8 mouse cellular contexts compared by ENCODE assay signal in the genomic region with DNA sequence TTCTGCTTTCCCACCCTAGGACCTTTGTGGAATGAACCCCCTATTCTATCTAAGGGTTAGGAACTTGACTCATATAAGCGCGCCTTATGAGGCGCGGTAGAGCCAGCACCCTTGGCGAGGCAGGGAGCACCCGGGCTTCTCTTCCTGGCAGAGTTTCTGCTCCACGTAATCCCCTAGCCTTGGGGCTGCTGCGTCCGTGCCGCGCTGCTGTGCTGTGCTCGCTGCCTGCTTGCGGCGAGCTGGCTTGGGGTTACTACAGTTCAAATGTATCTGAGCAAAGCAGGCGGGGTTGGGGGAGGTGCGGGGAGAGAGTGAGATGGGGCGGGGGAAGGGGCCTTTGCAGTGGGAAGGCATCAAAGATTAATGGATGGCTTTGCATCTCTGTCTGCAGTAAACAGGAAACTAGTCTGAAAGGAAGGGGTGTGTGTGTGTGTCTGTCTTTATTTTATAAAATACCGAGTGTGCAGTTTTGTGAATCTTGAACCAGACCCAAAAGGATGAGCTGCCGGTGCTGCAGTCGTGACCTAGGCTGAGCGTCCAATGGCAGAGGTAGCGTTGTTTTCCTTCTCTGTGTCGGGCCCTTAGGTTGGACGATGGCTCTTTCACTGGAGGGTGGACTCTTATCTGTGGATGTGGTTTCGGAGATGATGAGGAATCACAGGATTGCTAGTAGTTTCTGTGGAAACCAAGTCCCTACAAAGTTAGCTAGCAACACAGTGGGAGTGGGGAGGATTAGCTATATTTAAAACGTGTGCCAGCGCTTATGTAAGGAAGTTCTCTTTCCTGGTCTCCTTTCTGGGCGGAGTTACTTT. TPM values are rescaled to one million over a fixed set of nuclear protein-coding genes. Genes with fewer than 3 reads are reported as not detected.
DNase-seq lines count a peak whose midpoint lies in the region; ATAC-seq lines count a peak whose summit lies in the region.

No protein-coding gene starts in this region.

- DNase-seq in CD4-positive helper T cell, adult 2 months (ENCODE audit: low read depth, low spot score): peak; percentile 96
- peak; percentile 36 for DNase-seq in fibroblast of lung, adult 2 months (ENCODE audit: low read depth)
- DNase-seq in kidney, postnatal 14 days: peak; percentile 91
- DNase-seq in liver, embryonic 13.5 days: peak; percentile 78
- DNase-seq in neural tube, embryonic 10.5 days (ENCODE audit: extremely low spot score, low spot score): peak; percentile 81

- no peaks in the 10 kb centered on the region for H3K9me3 ChIP-seq in heart, embryonic 14.5 days (ENCODE audit: control insufficient read depth, low read length)
- H3K9me3 ChIP-seq in liver, embryonic 13.5 days (replicated peaks): no peaks in the 10 kb centered on the region
- no peaks in the 10 kb centered on the region for H3K9me3 ChIP-seq in stomach, embryonic 15.5 days

- H3K27me3 ChIP-seq in heart, embryonic 14.5 days (ENCODE audit: control insufficient read depth, insufficient read depth, low read length): no peaks in the 10 kb centered on the region
- H3K27me3 ChIP-seq in liver, embryonic 13.5 days: no peaks in the 10 kb centered on the region
- no peaks in the 10 kb centered on the region for H3K27me3 ChIP-seq in stomach, embryonic 15.5 days (replicated peaks)

- peak overlapping the region; percentile 93 for H3K9ac ChIP-seq in heart, embryonic 14.5 days (ENCODE audit: low read length)
- H3K9ac ChIP-seq in liver, embryonic 13.5 days: peak overlapping the region; percentile 99
- peak overlapping the region; percentile 85 for H3K9ac ChIP-seq in stomach, embryonic 15.5 days

- peak; percentile 88 for ATAC-seq in heart, embryonic 14.5 days (ENCODE audit: insufficient number of reproducible peaks, insufficient read depth, low FRiP score, low read depth)
- peak; percentile 86 for ATAC-seq in liver, embryonic 13.5 days (ENCODE audit: low read depth)
- peak; percentile 79 for ATAC-seq in stomach, embryonic 15.5 days (ENCODE audit: insufficient read depth, low FRiP score, low read depth)

- no peaks in the 10 kb centered on the region for H3K4me1 ChIP-seq in brown adipose tissue, adult 24 weeks (ENCODE audit: control insufficient read depth, insufficient read depth, insufficient read length, low read length)
- peaks cover 0 to 12% of the 10 kb centered on the region in 2 experiments; a peak in 1 of 4 replicates for H3K4me1 ChIP-seq in heart, embryonic 14.5 days (ENCODE audit: control insufficient read depth in 2 of 2, insufficient read depth in 2 of 2, low read length in 2 of 2)
- H3K4me1 ChIP-seq in liver, embryonic 13.5 days (replicated peaks): peaks cover 68% of the 10 kb centered on the region
- H3K4me1 ChIP-seq in stomach, embryonic 15.5 days: peaks cover 10% of the 10 kb centered on the region; the same call in 1 of the 2 replicates

- WGBS in heart, embryonic 14.5 days: 0% methylated on average over 28 of the region's 28 CpGs
- WGBS in liver, embryonic 13.5 days (ENCODE audit: insufficient replicate concordance): under 1% methylated on average over 28 of the region's 28 CpGs
- 1% methylated on average over 28 of the region's 28 CpGs for WGBS in stomach, embryonic 15.5 days

- H3K4me3 ChIP-seq in brown adipose tissue, adult 24 weeks (ENCODE audit: insufficient read depth, low read depth, low read length): peak overlapping the region; percentile 68
- H3K4me3 ChIP-seq in heart, embryonic 14.5 days (ENCODE audit: control insufficient read depth in 1 of 2, insufficient read depth in 1 of 2, low read depth in 1 of 2, low read length in 2 of 2): peak overlapping the region; percentile 96 to 100
- peak overlapping the region; percentile 98 for H3K4me3 ChIP-seq in liver, embryonic 13.5 days (replicated peaks)
- H3K4me3 ChIP-seq in stomach, embryonic 15.5 days (replicated peaks): peak overlapping the region; percentile 100

- peak overlapping the region; percentile 83 for H3K4me2 ChIP-seq in heart, embryonic 14.5 days (ENCODE audit: low read length)
- H3K4me2 ChIP-seq in liver, embryonic 13.5 days: peak overlapping the region; percentile 94
- H3K4me2 ChIP-seq in stomach, embryonic 15.5 days: peak overlapping the region; percentile 92

- H3K36me3 ChIP-seq in heart, embryonic 14.5 days (ENCODE audit: control insufficient read depth, insufficient read depth, low read length): peaks cover 7% of the 10 kb centered on the region
- H3K36me3 ChIP-seq in liver, embryonic 13.5 days: peaks cover 25% of the 10 kb centered on the region
- H3K36me3 ChIP-seq in stomach, embryonic 15.5 days: peaks cover 4% of the 10 kb centered on the region; the same call in 1 of the 2 replicates

- H3K27ac ChIP-seq in brown adipose tissue, adult 24 weeks (replicated peaks; ENCODE audit: low read depth, low read length): peak overlapping the region; percentile 57
- peak overlapping the region; percentile 88 to 95 for H3K27ac ChIP-seq in heart, embryonic 14.5 days (replicated peaks in 1 of 2; ENCODE audit: control insufficient read depth in 1 of 2, insufficient read depth in 1 of 2, low read depth in 2 of 2, low read length in 2 of 2)
- H3K27ac ChIP-seq in liver, embryonic 13.5 days: peak overlapping the region; percentile 99
- H3K27ac ChIP-seq in stomach, embryonic 15.5 days: peak overlapping the region; percentile 92

RNA-seq across cellular contexts. Expression of gene Rnf145, which starts 1.4 kb away (rescaled TPM):
- polyA plus RNA-seq in brown adipose tissue, adult 24 weeks (2012; ENCODE audit: insufficient read depth, insufficient read length, missing spikeins): 12.6 and 15.9 TPM in 2 replicates
- polyA plus RNA-seq in heart, embryonic 14.5 days (2014; fragmentation: Nextera tagmentation; extraction: Ambion mirVana): 61.0 and 66.7 TPM in 2 replicates
- polyA plus RNA-seq in liver, embryonic 13.5 days (2015; fragmentation: Nextera tagmentation; extraction: Ambion mirVana): 45.9 and 47.8 TPM in 2 replicates
- polyA plus RNA-seq in stomach, embryonic 15.5 days (2015; fragmentation: Nextera tagmentation; extraction: Ambion mirVana): 63.8 and 64.5 TPM in 2 replicates

RNA-seq across cellular contexts. Expression of gene Ublcp1, which starts 49.9 kb away (rescaled TPM):
- polyA plus RNA-seq in brown adipose tissue, adult 24 weeks (2012; ENCODE audit: insufficient read depth, insufficient read length, missing spikeins): 24.3 and 32.0 TPM in 2 replicates
- polyA plus RNA-seq in heart, embryonic 14.5 days (2014; fragmentation: Nextera tagmentation; extraction: Ambion mirVana): 40.7 and 45.7 TPM in 2 replicates
- polyA plus RNA-seq in liver, embryonic 13.5 days (2015; fragmentation: Nextera tagmentation; extraction: Ambion mirVana): 43.9 and 47.6 TPM in 2 replicates
- polyA plus RNA-seq in stomach, embryonic 15.5 days (2015; fragmentation: Nextera tagmentation; extraction: Ambion mirVana): 53.9 and 57.0 TPM in 2 replicates

Comparison
In these comparisons a context has a peak if more than half of its experiments do, and no peak if none do; other contexts are left out.
1. Peak in every context shown above with its lines: DNase-seq, ATAC-seq, H3K4me3 ChIP-seq and H3K27ac ChIP-seq.
2. DNase-seq: peak in every context shown above with its lines; median percentile 96 in CD4-positive helper T cell, adult 2 months; 91 in kidney, postnatal 14 days; 81 in neural tube, embryonic 10.5 days; 78 in liver, embryonic 13.5 days; 36 in fibroblast of lung, adult 2 months.